22 mouse cellular contexts compared by ENCODE assay signal in genomic region chr13:8642084-8642483, GRCm38 (mm10).
DNase-seq lines count a peak whose midpoint lies in the region; ATAC-seq and TF ChIP-seq lines count a peak whose summit lies in the region.
"Had no signal": no experiment of that assay in that cellular context is flagged by ENCODE, and none has a peak within 500 bp of the region (broad histone marks: within the 10 kb centered on the region; RNA-seq: fewer than 3 reads in every experiment).

No protein-coding gene starts in this region.

- TF ChIP-seq CTCF in lung, adult 2 months (IDR thresholded peaks at IDR 0.05; ENCODE audit: insufficient read depth, low read length): no peak

- 21% methylated on average over 2 of the region's 2 CpGs for WGBS in lung, adult 2 months

- H3K4me3 ChIP-seq in lung, adult 2 months (replicated peaks; ENCODE audit: extremely low read depth, low read depth, low read length): no peak overlapping the region
- H3K4me3 ChIP-seq: forebrain, embryonic 10.5 days; forebrain, embryonic 13.5 days; gastrocnemius, adult 2 months; heart, adult 2 months; hindbrain, embryonic 12.5 days; hindbrain, embryonic 15.5 days had no signal

- no peaks in the 10 kb centered on the region; the same call in 1 of the 2 replicates for H3K4me1 ChIP-seq in lung, adult 2 months (ENCODE audit: control insufficient read depth, insufficient read depth, low read length)
- H3K4me1 ChIP-seq: forebrain, embryonic 10.5 days; forebrain, embryonic 13.5 days; hindbrain, embryonic 12.5 days; hindbrain, embryonic 15.5 days had no signal

- peak; percentile 4 for DNase-seq in adrenal gland, postnatal 10 days
- DNase-seq in adrenal gland, postnatal 4 days (ENCODE audit: low spot score in 2 of 2): no peak
- peak; percentile 8 for DNase-seq in lung, postnatal 25 days (ENCODE audit: low spot score)
- DNase-seq in lung, adult 2 months: no peak
- DNase-seq in gastrocnemius, postnatal 36 days: no peak
- DNase-seq: adrenal gland, postnatal 14 days; cerebellum, adult 11-12 months; cerebellum, adult 8-10 months; cerebellum, postnatal 10 days; cerebellum, postnatal 36 days; gastrocnemius, adult 2 months; gastrocnemius, postnatal 14 days; heart, adult 2 months had no signal

- intact Hi-C loops in gastrocnemius, postnatal 36 days (cut with DNase I): no loop called here

- no peak for TF ChIP-seq POLR2A in lung, adult 2 months (IDR thresholded peaks at IDR 0.05; ENCODE audit: borderline replicate concordance, extremely low read depth, low read depth, low read length)

- peak; percentile 16; the same call in 1 of the 2 replicates for ATAC-seq in common myeloid progenitor, adult 5-6 weeks (replicated peaks; ENCODE audit: low read depth, poor library complexity, severe bottlenecking)
- ATAC-seq: activated CD4-positive, CD25-positive, alpha-beta regulatory T cell, adult 4 months; CD4-positive, CD25-positive, alpha-beta regulatory T cell, adult 4 months; forebrain, embryonic 13.5 days; forebrain, embryonic 16.5 days; intestine, postnatal 0 days had no signal

Comparison
In these comparisons a context has a peak if more than half of its experiments do, and no peak if none do; other contexts are left out.
1. DNase-seq: peak in adrenal gland, postnatal 10 days (single experiment) and lung, postnatal 25 days (single experiment); none in adrenal gland, postnatal 4 days (0 of 2), lung, adult 2 months (single experiment) and gastrocnemius, postnatal 36 days (0 of 2).